Mouse (Mus musculus) c-Kit-positive CD71-negative TER-119-negative erythroid progenitor cells, embryonic 14.5 days (primary cell): ENCODE results near the gene Catsperg1.

Experiments used
- DNase-seq: peaks from one replicate; pipeline ENCODE4 v3.0.0-alpha.2; 2013; ENCODE audit warnings: low read depth

The Catsperg1 gene

DNA sequence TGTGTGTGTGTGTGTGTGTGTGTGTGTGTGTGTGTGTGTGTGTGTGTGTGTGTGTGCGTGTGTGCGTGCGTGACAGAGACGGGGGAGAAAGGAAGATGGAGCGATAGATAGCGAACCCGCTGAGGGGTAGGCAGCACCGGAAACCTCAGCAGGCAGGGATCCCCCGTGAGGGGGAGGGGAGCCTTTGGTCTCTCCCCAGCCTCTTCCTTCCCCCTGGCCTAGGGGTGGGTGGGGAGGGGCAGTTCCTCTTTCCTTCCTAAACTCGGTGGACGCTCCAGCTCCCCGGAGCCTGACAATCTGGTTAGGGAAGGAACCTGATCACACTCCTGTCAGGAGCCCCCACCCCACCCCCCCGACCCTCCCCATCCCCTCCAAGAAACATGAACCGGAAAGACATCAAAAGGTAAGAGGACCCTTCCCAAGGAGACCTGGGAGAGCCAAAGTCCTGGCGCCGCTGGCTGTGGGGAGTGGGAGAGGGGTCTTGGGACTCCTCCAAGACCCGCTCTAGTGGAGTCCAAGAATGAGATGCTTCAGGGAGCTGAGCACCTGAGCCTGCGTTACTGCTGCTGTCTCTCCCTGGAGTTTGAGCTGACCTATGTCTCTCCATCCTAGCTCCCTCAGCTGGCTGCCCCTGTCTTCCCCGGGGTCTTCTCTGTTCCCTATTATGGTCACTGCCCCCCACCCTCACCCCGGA, 79.0 kb downstream of the Catsperg1 start, which contains the start of gene Rasgrp4:
TSS of gene Rasgrp4 (plus strand) at position 159 of the 694 bp plus-strand sequence.
- no peak for DNase-seq

DNA sequence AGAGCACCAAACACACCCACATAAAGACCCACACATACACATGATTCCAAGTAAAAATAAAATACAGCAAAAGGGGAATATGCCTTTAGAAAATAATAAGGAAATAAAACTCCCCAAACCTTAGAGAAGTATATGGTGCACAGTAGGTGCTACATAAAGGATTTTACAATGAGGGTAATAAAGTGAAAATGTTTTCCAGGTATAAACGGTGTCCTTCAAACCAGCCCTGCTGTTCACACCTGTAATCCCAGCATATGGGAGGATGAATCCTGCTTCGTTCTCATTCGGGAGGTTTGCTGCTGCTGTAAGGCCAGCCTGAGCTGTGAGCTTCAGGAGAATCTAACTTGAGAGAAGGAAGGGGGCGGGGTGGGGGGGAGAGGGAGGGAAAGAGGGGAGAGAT, 79.6 kb downstream of the Catsperg1 start:
- DNase-seq = no peak
